Mouse (Mus musculus): Measurements from ENCODE around the gene Gys1.

GRCm38 (mm10) chr7:45407836-45408235 lies 26.8 kb upstream of the Gys1 start:
- TF ChIP-seq POLR2A (IDR thresholded peaks at IDR 0.05; ENCODE audit: control insufficient read depth, extremely low read depth, insufficient read depth, low read length, poor library complexity), result no peak
- no peak for TF ChIP-seq CTCF (IDR thresholded peaks at IDR 0.05; ENCODE audit: borderline replicate concordance, control insufficient read depth, extremely low read depth, insufficient read depth, low read length, poor library complexity)
